Mouse (Mus musculus): ENCODE results near the gene Cd207. TPM values are rescaled to one million over a fixed set of nuclear protein-coding genes. Genes with fewer than 3 reads are reported as not detected.
"Not testable (repeated sequence)": the region's sequence is repeated elsewhere in the genome, so short reads cannot be mapped to it uniquely, and the experiment has no call there.

Cd207 gene
- polyA plus RNA-seq, 1 experiment from 2014 or later = not detected

DNA sequence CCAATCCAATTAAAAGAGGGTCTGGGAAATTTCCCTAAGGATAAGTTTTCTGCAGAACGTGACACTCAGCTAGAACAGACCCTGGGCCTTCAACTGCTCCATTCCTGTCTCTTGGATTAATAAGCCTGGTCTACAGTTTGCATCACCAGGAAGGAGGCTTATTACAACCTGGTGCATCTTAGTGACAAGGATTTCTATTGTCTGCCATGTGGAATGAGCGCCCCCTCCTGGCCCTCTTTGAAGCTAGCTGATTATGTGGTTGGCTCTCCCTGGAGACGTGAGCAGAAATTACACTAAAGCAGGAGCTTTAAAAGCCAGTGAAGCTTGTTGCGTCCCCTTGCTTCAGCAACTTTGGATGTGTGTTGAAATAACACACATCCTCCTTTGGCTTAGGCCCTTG lies 4.3 kb downstream of the Cd207 start:
- H3K4me3 ChIP-seq (ENCODE audit: low read length) = no peak overlapping the region
- no peak overlapping the region for H3K9ac ChIP-seq (ENCODE audit: low read depth, low read length)
- H3K27ac ChIP-seq (ENCODE audit: low read length) = no peak overlapping the region
- H3K36me3 ChIP-seq (ENCODE audit: control insufficient read depth, insufficient read depth, low read length) = no peaks in the 10 kb centered on the region
- no peaks in the 10 kb centered on the region for H3K9me3 ChIP-seq (ENCODE audit: control insufficient read depth, low read length)
- no peaks in the 10 kb centered on the region for H3K27me3 ChIP-seq (replicated peaks; ENCODE audit: control insufficient read depth, insufficient read depth, low read length)
- WGBS = 10% methylated on average over 4 of the region's 4 CpGs
- H3K4me2 ChIP-seq (ENCODE audit: low read depth, low read length) = no peak overlapping the region
- ATAC-seq = no peak
- no peaks in the 10 kb centered on the region for H3K4me1 ChIP-seq (ENCODE audit: control insufficient read depth, insufficient read depth, low read length)

GRCm38 (mm10) chr6:83665009-83665408 lies 12.6 kb downstream of the Cd207 start:
- H3K4me3 ChIP-seq (ENCODE audit: low read length) = no peak overlapping the region
- H3K4me2 ChIP-seq (ENCODE audit: low read depth, low read length) = no peak overlapping the region
- no peaks in the 10 kb centered on the region for H3K9me3 ChIP-seq (ENCODE audit: control insufficient read depth, low read length)
- no peak overlapping the region for H3K27ac ChIP-seq (ENCODE audit: low read length)
- no peak for ATAC-seq
- no peak overlapping the region for H3K9ac ChIP-seq (ENCODE audit: low read depth, low read length)
- no peaks in the 10 kb centered on the region for H3K27me3 ChIP-seq (replicated peaks; ENCODE audit: control insufficient read depth, insufficient read depth, low read length)
- 93% methylated on average over 2 of the region's 2 CpGs for WGBS
- H3K4me1 ChIP-seq (ENCODE audit: control insufficient read depth, insufficient read depth, low read length) = no peaks in the 10 kb centered on the region
- H3K36me3 ChIP-seq (ENCODE audit: control insufficient read depth, insufficient read depth, low read length) = no peaks in the 10 kb centered on the region

GRCm38 (mm10) chr6:83660821-83661220 lies 16.8 kb downstream of the Cd207 start:
- H3K4me2 ChIP-seq (ENCODE audit: low read depth, low read length) = no peak overlapping the region
- H3K27me3 ChIP-seq (replicated peaks; ENCODE audit: control insufficient read depth, insufficient read depth, low read length) = no peaks in the 10 kb centered on the region
- 79% methylated on average over 4 of the region's 4 CpGs for WGBS
- ATAC-seq = no peak
- H3K9me3 ChIP-seq (ENCODE audit: control insufficient read depth, low read length) = no peaks in the 10 kb centered on the region
- H3K36me3 ChIP-seq (ENCODE audit: control insufficient read depth, insufficient read depth, low read length) = no peaks in the 10 kb centered on the region
- no peak overlapping the region for H3K4me3 ChIP-seq (ENCODE audit: low read length)
- H3K27ac ChIP-seq (ENCODE audit: low read length) = no peak overlapping the region
- no peaks in the 10 kb centered on the region for H3K4me1 ChIP-seq (ENCODE audit: control insufficient read depth, insufficient read depth, low read length)
- H3K9ac ChIP-seq (ENCODE audit: low read depth, low read length) = no peak overlapping the region

GRCm38 (mm10) chr6:83656087-83656486 lies 21.6 kb downstream of the Cd207 start, which contains the start of gene Clec4f:
Clec4f (minus strand) TSS chr6:83656187.
- H3K9ac ChIP-seq (ENCODE audit: low read depth, low read length) = no peak within 1 kb of the TSS
- H3K4me1 ChIP-seq (ENCODE audit: control insufficient read depth, insufficient read depth, low read length) = no peaks in the 10 kb centered on the region
- no peak for ATAC-seq
- no peaks in the 10 kb centered on the region for H3K27me3 ChIP-seq (replicated peaks; ENCODE audit: control insufficient read depth, insufficient read depth, low read length)
- H3K9me3 ChIP-seq (ENCODE audit: control insufficient read depth, low read length) = no peaks in the 10 kb centered on the region
- H3K4me2 ChIP-seq (ENCODE audit: low read depth, low read length) = no peak within 1 kb of the TSS
- no peak within 1 kb of the TSS for H3K4me3 ChIP-seq (ENCODE audit: low read length)
- WGBS = 88% methylated on average over 2 of the region's 2 CpGs
- no peaks in the 10 kb centered on the region for H3K36me3 ChIP-seq (ENCODE audit: control insufficient read depth, insufficient read depth, low read length)
- H3K27ac ChIP-seq (ENCODE audit: low read length) = no peak within 1 kb of the TSS

DNA sequence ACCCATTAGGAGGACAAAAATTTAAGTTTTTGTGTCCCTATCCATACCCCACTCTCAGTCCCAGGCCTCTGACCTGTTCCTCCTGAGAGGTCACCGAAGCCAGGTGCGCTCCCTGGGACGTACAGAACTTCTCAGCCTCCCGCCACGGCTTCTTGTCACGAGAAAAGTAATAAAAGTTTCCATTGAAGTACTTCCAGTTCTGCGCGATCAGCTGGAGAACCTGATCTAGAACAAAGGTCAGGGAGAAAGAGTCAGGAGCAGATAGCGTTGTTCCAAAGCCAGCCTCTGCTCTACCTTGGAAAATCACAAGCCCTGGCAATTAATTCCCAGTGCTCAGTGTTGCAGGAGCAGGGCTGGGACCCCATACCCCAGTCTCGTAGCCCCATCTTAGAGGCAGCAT lies 30.9 kb downstream of the Cd207 start:
- no peaks in the 10 kb centered on the region for H3K27me3 ChIP-seq (replicated peaks; ENCODE audit: control insufficient read depth, insufficient read depth, low read length)
- H3K4me1 ChIP-seq (ENCODE audit: control insufficient read depth, insufficient read depth, low read length) = no peaks in the 10 kb centered on the region
- WGBS = 74% methylated on average over 10 of the region's 10 CpGs
- no peak overlapping the region for H3K9ac ChIP-seq (ENCODE audit: low read depth, low read length)
- no peak for ATAC-seq
- no peaks in the 10 kb centered on the region for H3K36me3 ChIP-seq (ENCODE audit: control insufficient read depth, insufficient read depth, low read length)
- no peak overlapping the region for H3K27ac ChIP-seq (ENCODE audit: low read length)
- H3K4me3 ChIP-seq (ENCODE audit: low read length) = no peak overlapping the region
- H3K9me3 ChIP-seq (ENCODE audit: control insufficient read depth, low read length) = no peaks in the 10 kb centered on the region
- H3K4me2 ChIP-seq (ENCODE audit: low read depth, low read length) = no peak overlapping the region

DNA sequence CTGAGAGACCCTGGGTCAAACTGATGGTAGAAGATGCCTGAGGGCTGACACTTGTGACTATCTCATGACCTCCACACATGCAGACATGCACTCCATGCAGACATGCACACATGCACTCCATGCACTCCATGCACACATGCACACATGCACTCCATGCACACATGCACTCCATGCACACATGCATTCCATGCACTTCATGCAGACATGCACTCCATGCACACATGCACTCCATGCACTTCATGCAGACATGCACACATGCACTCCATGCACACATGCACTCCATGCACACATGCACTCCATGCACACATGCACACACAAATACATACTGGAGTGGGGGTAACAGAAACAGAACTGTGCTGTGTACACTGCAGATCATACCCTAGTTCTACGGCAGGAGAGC lies 42.3 kb downstream of the Cd207 start:
- no peaks in the 10 kb centered on the region for H3K9me3 ChIP-seq (ENCODE audit: control insufficient read depth, low read length)
- no peak overlapping the region for H3K27ac ChIP-seq (ENCODE audit: low read length)
- 80% methylated on average over 1 of the region's 1 CpGs for WGBS
- no peaks in the 10 kb centered on the region for H3K4me1 ChIP-seq (ENCODE audit: control insufficient read depth, insufficient read depth, low read length)
- no peak overlapping the region for H3K4me3 ChIP-seq (ENCODE audit: low read length)
- no peaks in the 10 kb centered on the region for H3K36me3 ChIP-seq (ENCODE audit: control insufficient read depth, insufficient read depth, low read length)
- no peak for ATAC-seq
- no peak overlapping the region for H3K9ac ChIP-seq (ENCODE audit: low read depth, low read length)
- H3K4me2 ChIP-seq (ENCODE audit: low read depth, low read length) = no peak overlapping the region
- H3K27me3 ChIP-seq (replicated peaks; ENCODE audit: control insufficient read depth, insufficient read depth, low read length) = no peaks in the 10 kb centered on the region

GRCm38 (mm10) chr6:83634631-83635030 lies 43.0 kb downstream of the Cd207 start:
- H3K4me2 ChIP-seq (ENCODE audit: low read depth, low read length); H3K4me1 ChIP-seq (ENCODE audit: control insufficient read depth, insufficient read depth, low read length); H3K27me3 ChIP-seq (replicated peaks; ENCODE audit: control insufficient read depth, insufficient read depth, low read length); H3K36me3 ChIP-seq (ENCODE audit: control insufficient read depth, insufficient read depth, low read length); H3K9me3 ChIP-seq (ENCODE audit: control insufficient read depth, low read length); H3K27ac ChIP-seq (ENCODE audit: low read length); H3K4me3 ChIP-seq (ENCODE audit: low read length); ATAC-seq; H3K9ac ChIP-seq (ENCODE audit: low read depth, low read length): not testable (repeated sequence)
- 62% methylated on average over 4 of the region's 4 CpGs for WGBS

DNA sequence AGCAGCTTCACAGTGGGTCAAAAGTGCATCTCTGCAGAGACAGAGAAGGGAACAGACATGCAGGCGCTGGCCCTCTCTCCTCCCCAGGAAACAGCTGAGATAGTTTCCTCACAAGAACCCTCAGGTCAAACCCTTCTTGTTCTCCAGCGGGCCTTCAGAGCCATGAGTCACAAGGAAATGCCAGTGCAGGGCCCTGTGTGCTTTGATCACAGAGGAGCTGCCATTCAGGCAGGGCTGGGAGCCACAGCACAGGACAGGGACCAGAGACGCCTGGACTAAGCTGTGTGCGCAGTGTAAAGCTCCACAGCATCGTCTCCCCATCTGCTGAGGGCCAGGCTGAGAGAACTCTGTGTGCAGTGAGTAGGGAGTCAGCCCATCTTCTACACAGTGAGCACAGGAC lies 43.6 kb downstream of the Cd207 start:
- ATAC-seq; H3K27ac ChIP-seq (ENCODE audit: low read length); H3K36me3 ChIP-seq (ENCODE audit: control insufficient read depth, insufficient read depth, low read length); H3K4me3 ChIP-seq (ENCODE audit: low read length); H3K9me3 ChIP-seq (ENCODE audit: control insufficient read depth, low read length); H3K27me3 ChIP-seq (replicated peaks; ENCODE audit: control insufficient read depth, insufficient read depth, low read length); H3K9ac ChIP-seq (ENCODE audit: low read depth, low read length); H3K4me1 ChIP-seq (ENCODE audit: control insufficient read depth, insufficient read depth, low read length); H3K4me2 ChIP-seq (ENCODE audit: low read depth, low read length): not testable (repeated sequence)
- WGBS = 49% methylated on average over 5 of the region's 5 CpGs

DNA sequence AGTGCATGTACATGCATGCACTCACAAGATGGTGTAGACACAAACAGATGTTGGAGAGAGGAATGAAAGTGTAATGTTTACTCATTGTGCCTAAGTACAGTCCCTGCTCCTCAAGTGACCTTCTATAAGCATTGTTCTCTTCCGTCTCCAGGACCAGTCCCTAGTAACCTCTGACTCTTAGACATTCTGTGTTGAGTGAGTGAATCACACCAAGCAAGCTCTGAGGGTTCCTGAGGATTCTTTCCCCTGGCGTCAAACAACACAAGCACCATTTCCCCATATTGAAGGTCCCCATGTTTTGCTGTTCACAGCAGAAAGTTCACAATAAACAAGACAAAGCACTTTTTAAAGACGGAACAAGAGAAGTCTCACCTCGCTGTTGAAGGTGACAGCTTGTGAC lies 45.8 kb downstream of the Cd207 start:
- no peak for ATAC-seq
- no peaks in the 10 kb centered on the region for H3K9me3 ChIP-seq (ENCODE audit: control insufficient read depth, low read length)
- no peak overlapping the region for H3K27ac ChIP-seq (ENCODE audit: low read length)
- 77% methylated on average over 4 of the region's 4 CpGs for WGBS
- H3K9ac ChIP-seq (ENCODE audit: low read depth, low read length) = no peak overlapping the region
- H3K4me3 ChIP-seq (ENCODE audit: low read length) = no peak overlapping the region
- H3K36me3 ChIP-seq (ENCODE audit: control insufficient read depth, insufficient read depth, low read length) = no peaks in the 10 kb centered on the region
- no peak overlapping the region for H3K4me2 ChIP-seq (ENCODE audit: low read depth, low read length)
- H3K27me3 ChIP-seq (replicated peaks; ENCODE audit: control insufficient read depth, insufficient read depth, low read length) = 0 out of 2 replicates have a peak, but pooled peaks cover 1% of the 10 kb centered on the region
- no peaks in the 10 kb centered on the region for H3K4me1 ChIP-seq (ENCODE audit: control insufficient read depth, insufficient read depth, low read length)

- no peak overlapping the region for H3K27ac ChIP-seq (ENCODE audit: low read length)
- H3K9ac ChIP-seq (ENCODE audit: low read depth, low read length) = no peak overlapping the region
- no peak overlapping the region for H3K4me2 ChIP-seq (ENCODE audit: low read depth, low read length)
- 0 out of 2 replicates have a peak, but pooled peaks cover 2% of the 10 kb centered on the region for H3K27me3 ChIP-seq (replicated peaks; ENCODE audit: control insufficient read depth, insufficient read depth, low read length)
- no peak overlapping the region for H3K4me3 ChIP-seq (ENCODE audit: low read length)
- H3K4me1 ChIP-seq (ENCODE audit: control insufficient read depth, insufficient read depth, low read length) = no peaks in the 10 kb centered on the region
- 64% methylated on average over 17 of the region's 17 CpGs for WGBS
- no peak for ATAC-seq
- H3K9me3 ChIP-seq (ENCODE audit: control insufficient read depth, low read length) = no peaks in the 10 kb centered on the region
- H3K36me3 ChIP-seq (ENCODE audit: control insufficient read depth, insufficient read depth, low read length) = no peaks in the 10 kb centered on the region
These were observed 50.9 kb downstream of the Cd207 start for GRCm38 (mm10) chr6:83626781-83627180.
